Mouse (Mus musculus): ENCODE results near the gene Rffl. TPM values are rescaled to one million over a fixed set of nuclear protein-coding genes. Genes with fewer than 3 reads are reported as not detected.

The Rffl gene
- polyA plus RNA-seq, 1 experiment from 2014 or later, result 28.8 TPM

DNA sequence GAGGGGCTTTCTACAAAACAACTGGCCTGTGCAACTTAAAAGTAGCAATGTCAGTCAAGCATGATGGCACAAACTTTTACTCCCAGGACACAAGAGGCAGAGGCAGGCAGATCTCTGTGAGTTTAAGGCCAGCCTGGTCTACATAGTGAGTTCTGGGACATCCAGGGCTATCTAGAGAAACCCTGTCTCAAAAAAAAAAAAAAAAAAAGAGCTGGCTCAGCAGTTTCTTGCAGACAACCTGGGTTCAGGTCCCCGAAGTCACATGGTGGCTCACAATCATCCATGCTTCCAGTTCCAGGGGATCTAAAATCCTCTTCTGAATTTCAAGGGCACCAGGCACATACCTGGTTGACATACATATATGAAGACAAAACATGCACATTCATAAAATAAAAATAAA lies 115.1 kb downstream of the Rffl start:
- Histone ChIP-seq H3K4me1 (peaks cover 3% of the 10 kb centered on the region; the same call in 1 of the 2 replicates), H3K4me2 (no peak overlapping the region), H3K9me3 (replicated peaks) (no peaks in the 10 kb centered on the region), H3K27ac (no peak overlapping the region), H3K4me3 (no peak overlapping the region), H3K27me3 (replicated peaks) (no peaks in the 10 kb centered on the region; the same call in 1 of the 2 replicates), H3K36me3 (no peaks in the 10 kb centered on the region), H3K9ac (no peak overlapping the region)
- 72% methylated on average over 1 of the region's 1 CpGs for WGBS (ENCODE audit: insufficient replicate concordance)
- no peak for ATAC-seq

Other genes with a start within 250 kb of the Rffl start
- 0.19 and 0.47 TPM in 2 replicates for gene Cct6b, start 106.9 kb downstream of the Rffl start, polyA plus RNA-seq (2016; fragmentation: Nextera tagmentation; extraction: Ambion mirVana)
- 24.9 and 26.4 TPM in 2 replicates for gene Zfp830, start 106.9 kb downstream of the Rffl start, polyA plus RNA-seq (2016; fragmentation: Nextera tagmentation; extraction: Ambion mirVana)
- 19.7 and 19.8 TPM in 2 replicates for gene Lig3, start 90.1 kb downstream of the Rffl start, polyA plus RNA-seq (2016; fragmentation: Nextera tagmentation; extraction: Ambion mirVana)
- gene Rad51d, start 19.4 kb upstream of the Rffl start, polyA plus RNA-seq (2016; fragmentation: Nextera tagmentation; extraction: Ambion mirVana), result 8.6 and 10.0 TPM in 2 replicates
- gene Fndc8, start 20.9 kb upstream of the Rffl start, polyA plus RNA-seq (2016; fragmentation: Nextera tagmentation; extraction: Ambion mirVana), result 0.08 and 0.19 TPM in 2 replicates
- 30.6 and 30.7 TPM in 2 replicates for gene Nle1, start 37.2 kb upstream of the Rffl start, polyA plus RNA-seq (2016; fragmentation: Nextera tagmentation; extraction: Ambion mirVana)
- 1.1 and 1.4 TPM in 2 replicates for gene Unc45b, start 39.3 kb upstream of the Rffl start, polyA plus RNA-seq (2016; fragmentation: Nextera tagmentation; extraction: Ambion mirVana)
- gene Slfn5, start 80.1 kb upstream of the Rffl start, polyA plus RNA-seq (2016; fragmentation: Nextera tagmentation; extraction: Ambion mirVana), result 0.83 and 0.92 TPM in 2 replicates
- gene Slfn9, start 120.6 kb upstream of the Rffl start, polyA plus RNA-seq (2016; fragmentation: Nextera tagmentation; extraction: Ambion mirVana), result 7.6 and 8.3 TPM in 2 replicates
- 0.38 and 0.72 TPM in 2 replicates for gene Slfn8, start 149.6 kb upstream of the Rffl start, polyA plus RNA-seq (2016; fragmentation: Nextera tagmentation; extraction: Ambion mirVana)
- 3.5 and 3.6 TPM in 2 replicates for gene Slfn2, start 193.9 kb upstream of the Rffl start, polyA plus RNA-seq (2016; fragmentation: Nextera tagmentation; extraction: Ambion mirVana)
- gene Slfn1, start 245.6 kb upstream of the Rffl start, polyA plus RNA-seq (2016; fragmentation: Nextera tagmentation; extraction: Ambion mirVana), result 0.08 and 0.13 TPM in 2 replicates